Mouse (Mus musculus) bone marrow, adult 2 months (tissue): ENCODE results near the gene Krt83. TPM values are rescaled to one million over a fixed set of nuclear protein-coding genes. Genes with fewer than 3 reads are reported as not detected.
"Not testable (repeated sequence)": the region's sequence is repeated elsewhere in the genome, so short reads cannot be mapped to it uniquely, and the experiment has no call there.

Experiments used
- H3K27ac ChIP-seq: fragments of 200-500 bp; 2 replicates; pipeline ENCODE4 v1.5.1; 2012; ENCODE audit warnings: low read depth, mild to moderate bottlenecking, control low read depth, inconsistent platforms, low read length; ENCODE audit not compliant: control insufficient read depth, poor library complexity, insufficient read depth
- H3K4me1 ChIP-seq: fragments of 200-500 bp; 2 replicates; pipeline ENCODE4 v1.6.1; 2011; ENCODE audit warnings: low read length; ENCODE audit not compliant: control insufficient read depth, insufficient read depth
- H3K4me3 ChIP-seq: fragments of 200-500 bp; replicated peaks from 2 replicates; pipeline ENCODE3; 2011; ENCODE audit warnings: mild to moderate bottlenecking, low read depth, low read length, control low read depth; ENCODE audit not compliant: control insufficient read depth
- CTCF ChIP-seq: fragments of 200-500 bp; IDR thresholded peaks from 2 replicates; pipeline ENCODE4 v1.5.1; 2011; ENCODE audit warnings: low read length, control low read depth; ENCODE audit not compliant: control insufficient read depth, insufficient read depth
- POLR2A ChIP-seq: fragments of 200-500 bp; IDR thresholded peaks from 2 replicates; pipeline ENCODE4 v1.6.1; 2011; ENCODE audit warnings: low read depth, mild to moderate bottlenecking, control low read depth, low read length, borderline replicate concordance; ENCODE audit not compliant: control insufficient read depth
- WGBS: fragments of 180-500 bp; shearing (Covaris S2); methylation state at CpG from one replicate; pipeline ENCODE4 v1.1.7; 2018; 5-methylcytosine and 5-hydroxymethylcytosine counted together
- polyA plus RNA-seq: library from polyadenylated mRNA; stranded (reverse); fragments of >200 nt; gene quantifications from 2 replicates; pipeline ENCODE4 v1.2.4, GENCODE M21; 2011; ENCODE audit warnings: low replicate concordance; ENCODE audit not compliant: missing spikeins, insufficient read depth, insufficient read length

The Krt83 gene
- 2.3 and 4.1 TPM in 2 replicates for polyA plus RNA-seq

GRCm38 (mm10) chr15:101491431-101491830 is at the start of gene Krt83:
Gene Krt83, minus strand, starts transcription at chr15:101491512.
- TF ChIP-seq POLR2A (no peak), CTCF (no peak)
- Histone ChIP-seq H3K4me3 (no peak within 1 kb of the TSS), H3K27ac (no peak within 1 kb of the TSS), H3K4me1 (peaks cover 3% of the 10 kb centered on the region; the same call in 1 of the 2 replicates)
- 89% methylated on average over 6 of the region's 6 CpGs for WGBS

- WGBS = 60% methylated on average over 4 of the region's 4 CpGs
Measured at GRCm38 (mm10) chr15:101538580-101538900, 47.2 kb upstream of the Krt83 start.

GRCm38 (mm10) chr15:101537864-101538579 is 46.7 kb upstream of the Krt83 start:
- WGBS = 33% methylated on average over 7 of the region's 7 CpGs

More at GRCm38 (mm10) chr15:101538580-101538900, 47.2 kb upstream of the Krt83 start:
- no peaks in the 10 kb centered on the region for H3K4me1 ChIP-seq
- no peak overlapping the region for H3K27ac ChIP-seq
- H3K4me3 ChIP-seq = no peak overlapping the region
- TF ChIP-seq CTCF (no peak), POLR2A (no peak)

GRCm38 (mm10) chr15:101536054-101536850 is 44.9 kb upstream of the Krt83 start:
- 32% methylated on average over 9 of the region's 9 CpGs for WGBS
- TF ChIP-seq POLR2A (no peak), CTCF (no peak)

More at GRCm38 (mm10) chr15:101537864-101538579, 46.7 kb upstream of the Krt83 start:
- H3K27ac ChIP-seq = no peak overlapping the region
- no peak for TF ChIP-seq POLR2A
- TF ChIP-seq CTCF = no peak
- H3K4me3 ChIP-seq = no peak overlapping the region
- no peaks in the 10 kb centered on the region for H3K4me1 ChIP-seq

GRCm38 (mm10) chr15:101532720-101533119 is 41.4 kb upstream of the Krt83 start, which contains the start of gene Krt84:
Gene Krt84, minus strand, starts transcription at chr15:101532820.
- H3K4me3 ChIP-seq = no peak within 1 kb of the TSS
- no peaks in the 10 kb centered on the region for H3K4me1 ChIP-seq
- TF ChIP-seq POLR2A = no peak
- TF ChIP-seq CTCF = no peak
- 74% methylated on average over 7 of the region's 7 CpGs for WGBS
- no peak within 1 kb of the TSS for H3K27ac ChIP-seq

More at GRCm38 (mm10) chr15:101536054-101536850, 44.9 kb upstream of the Krt83 start:
- no peak overlapping the region for H3K4me3 ChIP-seq
- H3K27ac ChIP-seq = no peak overlapping the region
- no peaks in the 10 kb centered on the region for H3K4me1 ChIP-seq

- TF ChIP-seq POLR2A (no peak), CTCF (no peak)
- no peak overlapping the region for H3K27ac ChIP-seq
- WGBS = 47% methylated on average over 4 of the region's 4 CpGs
- H3K4me1 ChIP-seq = no peaks in the 10 kb centered on the region
- H3K4me3 ChIP-seq = no peak overlapping the region
Measured at GRCm38 (mm10) chr15:101522556-101523232, 31.4 kb upstream of the Krt83 start.

GRCm38 (mm10) chr15:101519792-101520191 is 28.5 kb upstream of the Krt83 start:
- TF ChIP-seq POLR2A (no peak), CTCF (peak; percentile 69)
- Histone ChIP-seq H3K4me3 (no peak overlapping the region), H3K27ac (no peak overlapping the region), H3K4me1 (no peaks in the 10 kb centered on the region)
- whole genome bisulfite sequencing = 18% methylated on average over 2 of the region's 2 CpGs

- WGBS = 49% methylated on average over 2 of the region's 2 CpGs
- not testable (repeated sequence) for H3K4me1 ChIP-seq, H3K27ac ChIP-seq, H3K4me3 ChIP-seq
Measured at GRCm38 (mm10) chr15:101517161-101517560, 25.8 kb upstream of the Krt83 start, which contains the start of gene Gm49425. Gene Gm49425, minus strand, starts transcription at chr15:101517261.
